Mouse (Mus musculus) layer of hippocampus, postnatal 14 days (tissue): ENCODE data around the gene Esrp2. TPM values are rescaled to one million over a fixed set of nuclear protein-coding genes. Genes with fewer than 3 reads are reported as not detected.

Experiments used
- DNase-seq, 2 experiments: peaks; one replicate each; pipeline ENCODE4 v3.0.0; 2021 to 2022; ENCODE audit warnings: low spot score in 2 of 2, mixed read lengths in 1 of 2
- long read RNA-seq, 2 experiments: library from polyadenylated mRNA; stranded (forward); transcript quantifications; one replicate each; pipeline ENCODE4 v2.0.0; 2021
- total RNA-seq, 2 experiments: library from RNA; stranded (reverse); gene quantifications; 2 replicates each; pipeline ENCODE4 v1.2.3; 2021

The Esrp2 gene
- not detected for total RNA-seq
- long read RNA-seq, experiment 1: 0 reads
- long read RNA-seq, experiment 2, partial matches to known transcripts: 1 of 1 reads
- long read RNA-seq, experiment 2, other reads (novel, unspliced or antisense): 0 of 1 reads

DNA sequence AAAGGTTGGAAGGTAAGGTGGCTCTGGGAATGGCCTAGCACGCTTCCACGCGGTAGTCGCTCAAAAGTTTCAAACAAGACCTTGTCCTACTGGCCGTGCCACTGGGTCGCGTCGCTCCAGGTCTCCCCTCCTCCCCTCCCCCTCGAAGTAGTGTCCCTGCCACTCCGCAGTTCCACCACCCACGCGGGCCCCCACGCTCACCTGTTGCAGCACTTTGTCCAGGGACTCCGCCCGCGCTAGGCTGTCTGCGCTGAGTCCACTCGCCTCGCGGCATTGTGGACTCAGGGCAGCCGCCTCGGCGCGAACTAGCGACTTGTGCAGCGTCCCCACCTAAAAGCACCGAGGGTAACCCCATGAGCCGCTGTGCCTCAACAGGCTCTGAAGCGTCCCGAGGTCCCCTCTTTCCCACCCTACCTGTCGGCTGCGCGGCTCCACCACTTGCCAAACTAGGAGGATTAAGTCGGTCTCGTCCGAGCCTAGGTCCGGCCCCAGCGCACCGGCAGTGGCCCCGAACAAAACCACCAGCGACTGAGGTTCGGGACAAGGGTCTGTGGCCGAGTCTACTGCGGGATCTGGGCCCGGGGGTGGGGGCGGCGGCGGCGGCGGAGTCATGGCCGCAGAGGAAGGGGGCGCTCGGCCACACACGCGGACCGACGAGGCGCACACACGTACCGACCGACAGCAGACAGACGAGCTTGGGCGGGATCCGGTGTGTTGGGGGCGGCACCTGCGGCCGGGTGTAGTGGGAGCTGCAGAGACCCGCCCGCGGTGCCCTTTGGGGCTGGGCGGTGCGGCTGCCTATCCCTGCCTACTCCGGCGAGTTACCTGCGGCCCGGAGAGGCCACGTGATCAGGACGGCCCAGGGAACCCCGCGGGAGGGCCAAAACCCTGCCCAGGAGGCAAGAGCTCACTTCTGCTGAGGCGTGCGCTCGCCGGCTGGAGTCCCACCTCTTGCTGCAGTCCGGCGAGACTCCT is at the start of gene Esrp2:
Gene Esrp2 (minus strand): TSS at position 819 of the 975 bp plus-strand sequence.
- no peak for DNase-seq

DNA sequence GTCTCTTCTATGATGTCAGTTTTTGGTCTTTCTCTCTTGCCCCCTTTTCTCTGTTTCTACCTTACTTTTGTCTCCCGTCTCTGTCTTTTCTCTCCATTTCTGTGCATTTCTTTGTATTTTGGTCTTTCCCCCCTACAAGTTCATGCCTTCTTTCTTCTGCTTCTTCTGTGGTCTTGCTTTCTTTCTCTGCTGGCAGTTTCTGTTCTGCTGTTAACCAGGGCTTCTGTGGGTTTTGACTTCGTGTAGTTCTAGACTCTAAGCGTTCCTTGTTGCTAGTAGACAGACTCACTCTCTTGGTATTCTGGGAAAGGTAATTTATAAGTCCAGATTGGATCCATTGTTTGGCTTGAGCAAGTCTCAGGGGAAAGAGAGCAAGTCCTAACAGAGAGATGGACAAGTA is 49.6 kb upstream of the Esrp2 start:
- DNase-seq: no peak

DNA sequence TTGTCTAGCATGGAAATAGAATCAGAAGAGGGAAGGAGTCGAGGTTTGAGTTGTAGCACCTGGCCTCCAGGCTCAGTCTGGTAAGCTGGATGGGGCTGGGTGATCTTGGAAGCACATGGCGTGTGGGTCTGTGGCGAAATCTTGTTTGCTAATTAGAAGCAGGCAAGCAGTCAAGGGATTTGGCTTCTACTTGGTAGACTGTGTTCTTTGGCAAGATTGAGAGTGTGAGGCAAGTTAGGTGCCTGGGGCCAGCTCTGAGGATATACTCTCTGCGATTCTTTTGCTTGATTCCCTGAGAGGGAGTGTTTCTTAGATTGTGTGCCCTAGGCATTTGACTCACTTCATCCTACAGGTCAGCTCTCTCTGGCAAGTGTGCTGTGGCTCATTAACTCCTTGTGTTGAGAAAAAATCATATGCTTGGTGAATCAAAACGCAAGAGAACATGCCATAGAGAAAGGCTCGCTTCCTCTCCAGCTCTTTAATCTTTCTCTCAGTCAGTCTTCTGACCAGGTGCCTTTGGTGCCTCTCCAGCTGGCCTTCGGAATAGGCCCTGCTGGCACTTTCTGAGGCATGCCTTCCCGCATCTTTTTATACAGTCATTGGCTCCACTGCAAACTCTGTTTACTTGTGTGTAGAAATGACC is 49.0 kb upstream of the Esrp2 start:
- DNase-seq: peak in 1 of 2 experiments; percentile 64

DNA sequence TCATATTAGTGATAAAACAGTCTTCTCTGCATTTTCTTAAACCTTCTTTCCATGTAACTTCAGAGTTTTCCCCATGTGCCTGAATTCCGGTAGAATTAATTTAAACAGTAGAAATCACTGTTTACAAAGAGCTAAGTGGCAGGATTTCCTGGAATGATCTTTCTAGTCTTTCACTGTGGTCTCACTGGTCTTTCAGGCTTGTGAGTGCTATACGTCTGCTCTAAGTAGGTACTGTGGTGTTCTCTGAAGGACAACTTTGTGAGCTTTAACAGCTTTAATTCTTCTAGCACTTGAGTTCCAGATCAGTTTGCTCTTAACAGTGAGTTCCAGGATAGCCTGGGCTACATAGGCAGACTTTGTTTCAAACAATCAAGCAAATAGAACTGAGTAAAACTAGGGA is 41.7 kb upstream of the Esrp2 start:
- no peak for DNase-seq

DNA sequence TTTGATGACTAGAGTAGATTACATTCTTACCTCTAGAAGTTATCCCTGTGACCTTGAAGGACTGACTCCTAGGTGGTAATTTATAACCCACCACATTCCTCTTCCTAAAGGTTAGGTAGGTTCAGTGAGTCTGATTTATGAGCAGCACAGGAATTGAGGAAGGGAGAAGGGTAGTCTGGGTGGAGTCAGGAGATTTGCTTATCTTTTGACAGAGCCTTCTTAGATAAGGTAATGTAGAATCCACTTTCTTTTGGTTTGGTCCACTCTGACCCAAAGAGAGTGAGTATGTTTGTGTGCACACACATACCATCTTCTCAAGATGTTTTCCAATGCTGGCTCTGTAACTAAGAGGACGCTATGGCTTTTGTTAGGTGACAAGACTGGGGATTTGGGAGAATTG is 40.8 kb upstream of the Esrp2 start:
- DNase-seq: no peak

DNA sequence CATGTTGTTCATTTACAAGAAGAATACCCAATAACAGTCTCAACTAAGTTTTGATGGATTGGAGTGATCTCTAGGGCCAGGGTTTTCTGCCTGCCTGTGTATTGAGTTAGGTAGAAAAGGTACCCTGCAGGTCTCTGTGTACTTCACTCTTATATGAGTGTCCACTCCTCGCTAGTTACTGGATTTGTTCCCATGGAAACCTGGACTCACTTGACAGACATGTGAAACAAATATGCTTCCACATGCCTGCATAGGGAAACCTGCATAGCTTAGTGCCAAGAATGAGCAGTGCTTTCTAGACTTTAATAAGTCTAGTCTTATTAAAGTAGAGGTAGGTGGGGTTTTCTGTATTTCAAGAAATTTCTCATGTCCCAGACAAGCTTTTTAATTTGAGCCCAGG is 40.1 kb upstream of the Esrp2 start:
- no peak for DNase-seq

DNA sequence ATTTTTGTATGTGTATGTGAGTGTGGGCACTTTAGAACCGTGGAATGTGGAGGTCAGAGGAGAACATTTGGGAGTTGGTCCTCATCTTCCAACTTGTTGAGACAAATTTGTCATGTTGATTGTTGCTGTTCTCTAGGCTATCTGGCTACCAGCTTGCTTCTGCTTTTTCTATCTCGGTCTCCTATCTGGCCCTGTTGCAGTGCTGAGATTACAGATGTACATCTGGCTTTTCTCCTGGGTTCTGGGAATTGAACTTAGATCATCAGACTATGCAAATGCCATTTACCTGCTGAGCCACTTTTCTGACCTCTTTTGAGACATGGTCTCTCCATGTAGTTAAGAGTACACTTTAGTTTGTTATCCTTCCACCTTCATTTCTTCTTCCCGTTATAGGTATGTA is 36.8 kb upstream of the Esrp2 start:
- no peak for DNase-seq

DNA sequence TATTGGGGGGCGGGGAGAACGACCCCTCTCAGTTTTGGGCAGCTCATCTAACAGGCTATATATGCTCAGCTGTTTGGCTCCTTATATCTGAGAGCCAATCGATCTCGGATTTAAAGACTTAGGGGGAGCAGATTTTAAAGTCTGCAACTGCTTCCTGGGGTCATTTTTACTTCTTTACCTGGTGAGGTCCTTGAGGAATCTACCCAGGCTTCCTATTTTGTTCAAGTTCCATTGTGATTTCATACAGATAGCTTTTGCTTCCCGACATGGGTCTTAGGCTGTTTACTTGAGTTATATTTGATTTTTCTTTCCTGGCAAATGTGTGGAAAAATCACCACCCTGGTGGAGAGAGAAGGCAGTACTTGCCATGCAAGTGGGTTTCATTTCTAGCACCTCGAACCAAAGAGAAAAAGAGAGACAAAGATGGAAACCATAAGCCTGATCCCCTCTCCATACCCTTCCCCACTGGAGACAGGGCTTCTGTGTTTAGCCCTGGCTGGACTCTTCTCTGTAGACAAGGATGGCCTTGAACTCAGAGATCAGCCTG is 33.2 kb upstream of the Esrp2 start:
- no peak for DNase-seq

DNA sequence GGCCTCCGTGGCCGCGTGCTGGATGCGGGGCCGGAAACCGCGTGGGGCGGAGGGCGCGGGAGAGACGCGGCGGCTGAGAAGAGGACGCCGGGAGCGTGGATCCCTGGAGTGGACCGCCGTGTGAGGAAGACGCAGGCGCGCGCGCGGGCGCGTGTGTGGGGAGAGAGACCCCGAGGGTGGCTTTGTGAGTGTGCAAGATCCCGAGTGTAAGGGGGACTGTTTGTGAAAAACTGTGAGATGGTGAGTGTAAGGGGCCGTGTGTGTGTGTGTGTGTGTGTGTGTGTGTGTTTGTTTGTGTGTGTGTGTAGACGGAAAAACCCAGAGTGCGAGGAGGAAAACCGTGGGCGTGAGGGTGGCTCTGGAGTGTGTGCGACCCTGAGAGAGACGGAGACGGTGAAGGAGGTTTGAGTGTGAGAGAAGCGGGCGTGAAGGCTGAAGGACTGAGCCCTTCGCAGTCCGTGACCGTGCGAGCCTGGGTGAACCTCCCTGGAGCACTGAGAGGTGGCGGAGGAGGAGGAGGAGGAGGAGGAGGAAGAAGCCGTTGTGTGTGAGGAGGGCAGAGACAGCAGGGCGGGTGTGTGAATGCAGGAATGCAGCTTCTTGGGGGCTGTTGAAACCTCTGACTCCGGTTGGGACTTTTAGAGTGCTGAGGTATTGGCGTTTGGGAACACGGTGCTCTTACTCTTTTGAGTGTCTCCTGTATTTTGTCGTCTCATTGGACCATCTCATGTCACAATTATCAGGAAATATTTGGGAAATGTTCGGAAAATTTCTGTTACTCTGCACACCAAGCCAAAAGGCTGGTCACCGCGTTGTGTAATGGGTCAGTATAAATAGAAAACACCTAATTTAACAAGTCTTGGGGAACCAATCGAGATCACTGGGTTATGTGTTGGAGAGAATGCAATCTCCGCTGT is 32.5 kb upstream of the Esrp2 start:
- DNase-seq: peak; percentile 72 to 82

DNA sequence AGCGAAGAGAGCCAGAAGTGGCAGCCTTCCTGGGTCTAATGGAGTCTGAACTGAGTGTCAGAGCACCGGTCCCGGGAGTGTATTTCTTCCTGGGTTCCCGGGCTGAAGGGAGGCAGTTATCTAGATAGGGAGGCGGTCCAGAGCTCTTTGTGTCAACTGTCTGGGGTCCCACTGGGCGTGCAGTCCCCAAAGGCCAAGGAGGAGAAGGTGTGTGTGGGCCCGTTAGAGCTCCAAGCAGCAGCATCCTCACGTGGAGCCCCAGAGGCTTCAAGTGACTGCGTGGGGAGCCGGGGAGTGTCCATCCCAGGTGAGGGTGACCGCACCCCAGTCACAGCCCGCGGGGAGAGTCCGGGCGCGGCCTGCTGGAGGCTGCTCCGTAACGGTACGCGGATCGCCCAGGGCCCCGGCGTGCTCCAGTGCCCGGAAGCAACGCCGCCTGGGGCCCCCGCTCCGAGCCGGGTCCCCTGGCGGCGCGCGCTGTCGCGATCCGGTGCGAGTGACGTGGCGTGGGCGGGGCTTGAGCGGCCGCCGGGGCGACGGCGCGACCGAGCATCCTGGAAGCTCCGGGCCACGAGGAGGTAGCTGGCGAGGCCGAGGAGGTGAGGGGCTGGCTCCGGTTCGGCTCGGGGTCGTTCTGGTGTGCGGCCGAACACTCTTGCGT is 31.7 kb upstream of the Esrp2 start, which contains the start of gene Slc7a6:
Gene Slc7a6 (plus strand): TSS at position 502 of the 661 bp plus-strand sequence.
- peak; percentile 83 to 87 for DNase-seq

DNA sequence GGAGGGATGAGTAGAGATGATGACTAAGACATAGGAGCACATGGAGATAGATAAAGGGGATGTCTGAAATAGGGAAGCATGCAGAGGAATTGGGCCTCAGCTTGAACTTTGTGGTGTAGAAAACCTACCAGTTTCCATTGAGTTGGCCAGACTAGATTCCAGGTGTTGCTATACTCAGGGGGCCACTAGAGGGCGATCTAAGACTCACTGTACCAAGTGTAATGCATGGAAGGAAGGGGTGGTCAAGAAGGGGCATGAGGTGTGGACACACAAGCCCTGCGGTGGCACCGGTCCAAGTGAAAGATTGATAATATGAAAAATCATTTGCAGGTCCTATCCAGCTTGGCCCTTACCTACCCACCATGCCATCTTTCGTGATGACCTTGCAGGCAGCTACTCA is 28.7 kb upstream of the Esrp2 start:
- peak; percentile 57 to 76 for DNase-seq

DNA sequence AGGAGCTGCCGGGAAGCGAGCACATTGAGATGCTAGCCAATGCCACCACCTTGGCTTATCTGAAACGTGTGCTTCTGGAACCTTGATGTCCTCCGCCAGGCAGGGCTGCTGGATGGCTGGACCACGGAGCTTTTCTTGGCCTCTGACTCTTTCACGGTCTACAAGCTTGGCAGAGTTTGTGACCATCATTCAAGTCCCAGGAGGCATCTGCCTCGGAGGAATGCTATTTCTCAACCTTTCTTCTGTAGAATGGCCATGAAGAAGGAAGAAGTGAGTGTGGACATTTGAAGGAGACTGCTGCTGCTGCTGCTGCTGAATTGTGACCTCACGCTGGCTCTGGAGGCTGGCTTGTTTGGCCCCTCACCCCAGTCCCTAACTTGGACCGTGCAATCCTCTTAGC is 26.5 kb upstream of the Esrp2 start:
- no peak for DNase-seq

DNA sequence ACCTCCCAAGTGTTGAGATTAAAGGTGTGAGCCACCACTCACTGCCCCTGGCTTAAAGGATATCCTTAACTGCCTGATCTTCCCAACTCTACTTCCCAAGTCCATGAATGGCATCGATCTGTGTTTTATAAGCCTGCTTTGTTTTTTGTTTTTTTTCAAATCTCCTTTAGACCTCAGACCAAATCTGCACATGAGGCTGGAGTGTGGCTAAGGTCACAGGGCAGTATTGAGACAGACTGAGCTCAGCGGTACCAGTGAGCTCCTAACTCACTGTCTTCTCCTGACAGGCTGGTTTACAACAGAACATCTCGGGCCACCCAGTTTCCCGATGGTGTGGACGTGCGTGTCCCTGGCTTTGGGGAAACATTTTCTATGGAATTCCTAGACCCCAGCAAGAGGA is 23.1 kb upstream of the Esrp2 start:
- no peak for DNase-seq

DNA sequence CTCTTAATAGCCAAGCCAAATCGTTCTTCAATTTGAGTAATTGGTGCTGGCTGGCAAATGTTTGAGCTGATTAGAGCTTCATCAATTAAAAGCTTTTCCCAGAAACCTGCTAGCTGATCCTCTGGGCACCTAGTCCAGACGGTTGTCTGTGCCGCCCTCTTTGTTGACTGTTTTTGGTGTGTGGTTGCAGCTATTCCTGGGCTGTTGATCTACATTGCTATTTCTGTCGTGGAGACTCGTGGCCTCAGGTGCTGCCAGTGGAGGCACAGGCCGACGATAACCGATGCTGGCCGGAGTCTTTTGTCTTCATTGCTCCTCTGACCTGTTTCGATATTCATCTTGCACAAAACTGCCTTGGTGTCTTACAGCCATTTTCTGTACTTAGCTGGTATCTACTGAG is 21.6 kb upstream of the Esrp2 start:
- no peak for DNase-seq

DNA sequence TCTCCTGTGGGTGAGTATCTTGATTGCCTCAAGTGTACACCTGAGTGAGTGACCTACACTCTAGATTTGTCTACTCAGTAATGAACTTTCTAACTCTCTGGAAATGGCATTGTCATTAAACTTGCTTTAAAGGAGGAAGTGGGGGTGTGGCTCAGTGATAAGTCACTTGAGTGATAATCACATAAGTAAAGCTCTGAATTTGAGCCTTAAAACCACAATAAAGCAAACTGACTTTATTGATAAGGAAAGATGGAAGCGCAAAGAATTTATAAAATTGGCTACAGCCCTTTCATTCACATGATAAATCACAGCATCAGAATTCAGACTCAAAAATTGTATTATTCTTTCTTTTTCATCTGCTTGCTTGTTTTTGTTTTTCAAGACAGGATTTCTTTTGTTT is 20.6 kb upstream of the Esrp2 start:
- no peak for DNase-seq

DNA sequence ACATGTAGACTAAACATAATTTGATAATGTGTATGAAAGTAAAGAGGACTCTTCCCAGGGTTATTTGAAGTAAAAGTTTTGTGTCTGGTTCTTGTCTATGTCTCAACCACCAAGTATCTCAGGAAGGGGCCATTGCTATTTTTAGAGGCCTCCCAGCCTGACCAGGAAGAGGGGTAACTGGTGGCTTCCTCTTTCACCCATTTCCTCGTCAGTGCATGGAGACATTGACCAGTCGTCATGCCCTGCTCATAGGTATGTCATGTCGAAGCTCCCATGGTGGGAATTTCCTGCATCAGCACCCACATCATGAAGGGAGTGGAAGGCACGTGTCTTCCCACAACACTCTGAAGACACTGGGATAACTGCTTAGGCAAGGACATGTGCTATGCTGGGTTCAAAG is 16.1 kb upstream of the Esrp2 start:
- no peak for DNase-seq

DNA sequence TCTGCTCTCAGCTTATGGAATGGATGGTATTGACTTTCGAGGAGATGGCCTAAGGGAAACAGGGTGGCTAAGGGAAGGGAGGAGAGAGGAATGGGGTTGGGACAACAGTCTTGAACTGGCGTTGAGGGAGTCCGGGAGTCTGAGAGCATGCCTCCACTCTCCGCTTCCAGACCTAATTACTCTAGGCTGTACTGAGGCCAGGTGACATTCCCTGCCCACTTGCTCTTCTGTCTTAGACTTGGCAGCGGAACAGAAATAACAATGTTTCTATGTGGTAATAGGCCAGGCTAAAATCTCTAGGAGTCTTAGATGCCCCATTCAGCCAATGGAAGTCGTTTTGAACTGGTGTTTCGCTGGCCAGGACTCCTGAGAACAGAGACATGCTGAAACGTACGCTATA is 14.3 kb upstream of the Esrp2 start:
- no peak for DNase-seq

DNA sequence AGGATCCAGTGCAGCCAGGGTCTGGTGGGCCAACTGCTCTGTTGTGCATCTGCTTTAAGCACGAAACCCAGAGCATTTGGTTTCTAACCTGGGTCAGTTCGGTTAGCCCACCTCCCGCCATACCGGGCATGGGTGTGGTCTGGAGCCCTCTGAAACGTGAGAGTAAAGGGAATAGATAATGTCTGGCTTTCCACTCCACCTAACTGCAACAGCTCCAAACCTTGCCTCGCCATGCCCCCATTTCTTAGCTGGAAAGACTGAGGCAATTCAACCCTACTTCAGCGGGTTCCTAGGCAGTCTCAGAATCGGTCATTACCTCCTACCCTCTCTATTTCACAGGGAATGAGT is 13.9 kb upstream of the Esrp2 start:
- DNase-seq: no peak

DNA sequence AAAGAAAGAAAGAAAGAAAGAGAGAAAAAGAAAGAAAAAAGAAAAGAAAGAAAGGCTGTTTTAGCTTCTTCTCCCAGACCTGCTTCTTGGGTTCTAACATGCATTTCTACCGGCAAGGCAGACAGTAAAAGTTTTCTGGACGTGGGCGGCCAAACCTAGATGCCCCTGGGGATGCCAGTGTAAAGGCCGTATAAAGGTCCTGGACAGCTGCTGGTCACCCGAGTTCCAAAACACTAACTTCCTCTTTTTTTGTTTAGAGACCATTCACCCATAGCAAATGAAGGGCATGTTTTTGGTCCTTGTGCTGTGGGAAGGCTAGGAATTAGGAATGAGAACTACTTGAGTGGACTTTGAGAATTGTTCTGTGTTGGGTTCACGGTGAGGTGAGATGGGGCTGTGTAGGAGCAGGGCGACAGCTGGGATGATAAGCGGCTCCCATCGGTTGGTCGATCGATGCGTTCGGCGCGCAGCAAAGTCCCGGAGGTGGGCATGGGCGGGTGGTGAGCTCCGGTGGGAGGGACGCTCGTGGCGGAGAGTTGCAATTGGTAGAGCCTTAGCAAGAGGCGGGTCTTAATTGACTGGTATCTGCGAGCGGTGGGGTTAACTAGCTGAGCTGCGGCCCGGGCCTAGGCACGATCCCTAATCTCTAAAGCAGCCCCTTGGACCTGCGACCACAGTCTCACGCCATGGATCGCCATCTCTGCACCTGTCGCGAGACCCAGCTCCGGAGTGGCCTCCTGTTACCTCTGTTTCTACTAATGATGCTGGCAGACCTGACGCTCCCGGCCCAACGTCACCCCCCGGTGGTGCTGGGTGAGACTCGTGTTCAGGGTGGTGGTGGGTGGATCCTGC is 13.3 kb upstream of the Esrp2 start, which contains the start of gene Pla2g15:
Gene Pla2g15 (plus strand): TSS at position 599 of the 852 bp plus-strand sequence.
- DNase-seq: peak; percentile 92 to 94
